Mouse (Mus musculus) urinary bladder, postnatal 14 days (tissue): ENCODE data around the gene Ufsp2.

Experiments used
- DNase-seq: peaks from one replicate; pipeline ENCODE4 v3.0.0; 2021; ENCODE audit warnings: low spot score

Ufsp2 gene

GRCm38 (mm10) chr8:45975126-45975836 lies at the start of gene Ufsp2, which contains the start of gene 1700029J07Rik:
TSS of gene Ufsp2 (plus strand) at chr8:45975528.
TSS of gene 1700029J07Rik (minus strand) at chr8:45975252.
- DNase-seq, result peak; percentile 97

DNA sequence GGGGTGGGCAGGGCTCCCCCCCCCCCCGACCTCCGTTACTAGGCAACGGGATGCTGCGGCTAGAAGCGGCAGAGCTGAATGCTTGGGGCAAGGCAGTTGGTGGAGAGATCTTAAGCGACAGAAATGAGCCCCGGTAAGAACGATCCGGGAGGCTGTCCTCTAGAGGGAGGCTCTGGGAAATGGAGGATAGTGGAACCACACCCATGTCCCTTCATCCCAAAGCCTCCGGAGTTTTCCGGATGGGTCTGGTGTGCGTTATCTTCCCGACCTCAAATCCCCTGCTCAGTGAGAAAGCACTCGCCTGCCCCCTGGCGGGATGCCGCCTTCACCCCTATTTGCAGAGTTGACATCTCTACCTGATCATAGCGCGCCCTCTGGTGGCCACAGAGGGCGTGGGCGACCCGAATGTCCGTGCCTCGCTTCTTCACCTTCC lies 40.7 kb upstream of the Ufsp2 start, which contains the start of gene Ccdc110:
TSS of gene Ccdc110 (plus strand) at position 38 of the 433 bp plus-strand sequence.
- DNase-seq, result peak; percentile 97

- DNase-seq, result no peak
Observed at GRCm38 (mm10) chr8:45936986-45937385, 38.3 kb upstream of the Ufsp2 start.

DNA sequence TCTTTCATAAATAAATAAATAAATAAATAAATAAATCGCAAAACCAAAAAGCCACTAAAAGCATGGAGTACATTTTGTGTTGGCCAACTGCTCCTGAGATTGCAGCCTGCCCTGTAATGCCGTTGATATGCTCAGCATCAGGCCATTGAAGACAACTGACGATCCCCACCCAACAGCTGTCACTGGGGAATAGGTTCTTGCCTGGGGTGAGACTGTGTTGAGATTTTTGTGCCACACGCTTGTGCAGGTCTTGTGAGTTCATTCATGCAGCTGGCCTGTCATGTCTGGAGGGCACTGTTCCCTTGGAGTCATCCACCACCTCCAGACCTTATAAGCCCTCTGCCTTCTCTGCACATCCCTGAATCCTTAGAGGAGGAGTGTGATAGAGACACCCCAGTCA lies 29.0 kb upstream of the Ufsp2 start:
- no peak for DNase-seq

DNA sequence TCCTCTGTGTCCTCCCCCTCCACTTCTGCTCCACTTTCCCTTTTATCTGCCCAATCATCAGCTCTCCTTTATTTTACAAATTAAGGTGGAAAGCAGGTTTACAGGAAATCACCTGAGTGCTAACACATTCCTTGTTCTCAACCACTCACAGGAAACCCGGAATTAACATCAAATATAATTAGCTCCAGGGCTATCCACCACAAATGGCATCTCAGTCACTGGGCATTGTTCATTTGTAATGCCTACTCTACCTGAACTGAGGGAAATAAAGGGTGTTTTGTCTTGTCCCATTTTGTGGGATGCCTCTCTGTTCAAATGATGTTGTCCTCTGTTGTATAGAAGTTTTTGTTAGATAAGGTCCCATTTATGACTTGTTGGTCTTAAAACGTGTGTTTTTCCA lies 24.7 kb upstream of the Ufsp2 start:
- DNase-seq, result no peak

DNA sequence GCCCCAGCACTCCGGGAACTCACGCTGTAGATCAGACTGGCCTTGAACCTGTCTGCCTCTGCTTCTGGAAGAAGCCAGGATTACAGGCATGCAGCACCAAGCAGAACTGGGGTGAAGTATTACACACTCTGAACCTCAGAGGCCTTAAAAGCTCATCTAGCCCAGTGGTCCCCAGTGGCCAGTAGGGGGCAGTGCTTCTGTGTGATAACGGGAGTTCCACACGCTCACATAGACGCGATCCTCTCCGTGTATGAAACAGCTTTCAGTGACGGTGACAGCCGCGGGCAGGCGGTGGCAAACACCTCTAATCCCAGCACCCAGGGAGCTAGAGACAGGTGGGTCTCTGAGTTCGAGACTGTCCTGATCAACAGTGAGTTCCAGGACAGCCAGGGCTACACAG lies 4.4 kb upstream of the Ufsp2 start:
- no peak for DNase-seq

DNA sequence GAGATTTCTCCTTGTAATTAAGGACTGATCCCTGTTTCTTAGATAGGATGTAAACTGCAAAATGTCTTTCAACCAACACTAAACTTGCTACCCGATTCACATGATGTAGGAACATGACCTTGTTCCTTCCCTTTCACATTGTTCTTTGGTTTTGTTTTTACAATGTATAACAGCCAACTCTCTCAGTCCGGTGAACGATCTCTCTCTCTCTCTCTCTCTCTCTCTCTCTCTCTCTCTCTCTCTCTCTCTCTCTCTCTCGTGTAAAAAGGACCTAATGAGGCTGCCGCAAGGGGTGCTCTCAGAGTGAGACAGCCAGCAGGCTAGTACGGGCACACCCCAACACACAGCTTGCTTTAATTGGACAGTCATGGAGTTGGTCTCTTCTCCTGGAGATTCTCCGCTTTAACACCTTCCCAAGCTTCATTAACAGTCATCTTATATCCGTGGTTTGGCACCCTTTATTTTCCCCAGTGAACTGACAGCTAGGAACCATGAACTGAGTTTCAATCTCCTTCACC lies 1.3 kb upstream of the Ufsp2 start:
- DNase-seq, result no peak

DNA sequence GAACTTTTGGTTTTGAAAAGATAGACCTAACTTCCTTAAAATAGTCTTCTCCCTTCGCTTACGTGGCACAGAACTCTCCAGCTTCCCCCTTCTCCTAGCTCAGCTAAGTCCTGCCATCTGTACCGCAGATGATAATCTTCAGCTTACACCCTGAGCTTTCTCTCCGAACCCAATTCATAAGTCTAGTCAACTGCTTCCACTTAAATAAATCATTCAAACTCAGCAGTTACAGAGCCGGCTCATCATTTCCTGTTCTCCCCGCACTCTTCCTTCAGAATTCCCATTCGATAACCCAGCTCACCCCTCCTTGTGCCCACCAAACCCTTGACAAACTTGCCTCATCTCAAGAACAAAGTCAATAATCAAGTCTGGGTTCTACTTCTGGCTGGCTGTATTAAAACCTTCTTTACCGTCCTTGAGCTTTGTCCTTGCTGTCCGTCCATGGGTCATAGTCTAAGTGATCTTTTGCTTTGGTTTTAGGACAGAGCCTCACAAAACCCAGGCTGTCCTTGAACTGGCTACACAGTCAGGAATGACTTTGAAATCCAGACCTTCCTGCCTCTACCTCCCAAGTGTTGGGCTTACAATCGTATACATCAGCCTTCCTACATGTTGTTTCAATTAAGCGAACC lies 625 bp downstream of the Ufsp2 start:
- no peak for DNase-seq

DNA sequence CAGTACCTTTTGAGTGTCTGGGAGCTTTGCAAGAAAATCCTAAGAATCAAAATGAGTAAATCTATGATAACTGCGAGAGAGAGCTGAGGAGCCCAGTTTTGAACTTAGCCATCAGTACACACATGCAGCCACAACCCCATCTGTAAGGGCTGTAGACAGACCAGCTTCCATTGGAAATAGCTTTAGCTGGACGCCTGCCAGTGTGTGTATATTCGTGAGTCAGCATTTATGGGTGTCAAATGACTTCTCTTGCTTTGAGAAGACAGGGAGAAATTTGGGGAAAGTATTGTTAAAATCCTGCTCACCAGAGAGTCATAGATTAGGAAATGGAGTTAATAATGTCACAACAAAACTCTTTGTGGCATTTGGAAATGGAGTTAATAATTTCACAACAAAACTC lies 11.3 kb downstream of the Ufsp2 start:
- no peak for DNase-seq

- DNase-seq, result no peak
Observed at GRCm38 (mm10) chr8:45988189-45988588, 12.9 kb downstream of the Ufsp2 start.

GRCm38 (mm10) chr8:45990631-45991310 lies 15.4 kb downstream of the Ufsp2 start:
- DNase-seq, result no peak

- no peak for DNase-seq
Observed at GRCm38 (mm10) chr8:45994111-45994510, 18.8 kb downstream of the Ufsp2 start.

- no peak for DNase-seq
Observed at GRCm38 (mm10) chr8:45995576-45995975, 20.2 kb downstream of the Ufsp2 start.

DNA sequence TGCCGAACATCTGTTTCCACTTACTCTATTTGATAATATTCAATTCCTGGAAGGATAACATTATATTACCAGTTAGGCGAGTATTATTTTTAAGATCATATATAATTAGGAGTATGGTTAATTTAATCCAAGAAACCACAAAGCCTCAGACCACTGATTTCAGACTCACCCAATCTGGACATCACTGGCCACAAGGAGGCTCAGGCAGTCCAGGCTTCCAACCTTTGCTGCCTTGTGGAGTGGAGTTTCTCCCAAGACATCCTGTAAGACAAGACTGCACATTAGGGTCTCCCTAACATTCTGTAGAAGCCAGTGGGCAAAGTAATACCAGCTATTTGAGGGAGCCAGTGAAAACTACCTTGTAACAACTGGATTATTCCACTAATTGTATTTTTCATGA lies 22.9 kb downstream of the Ufsp2 start:
- DNase-seq, result no peak

- DNase-seq, result peak; percentile 51
Observed at GRCm38 (mm10) chr8:45999138-45999783, 23.9 kb downstream of the Ufsp2 start, which contains the start of gene Lrp2bp. TSS of gene Lrp2bp (plus strand) at chr8:45999303.

DNA sequence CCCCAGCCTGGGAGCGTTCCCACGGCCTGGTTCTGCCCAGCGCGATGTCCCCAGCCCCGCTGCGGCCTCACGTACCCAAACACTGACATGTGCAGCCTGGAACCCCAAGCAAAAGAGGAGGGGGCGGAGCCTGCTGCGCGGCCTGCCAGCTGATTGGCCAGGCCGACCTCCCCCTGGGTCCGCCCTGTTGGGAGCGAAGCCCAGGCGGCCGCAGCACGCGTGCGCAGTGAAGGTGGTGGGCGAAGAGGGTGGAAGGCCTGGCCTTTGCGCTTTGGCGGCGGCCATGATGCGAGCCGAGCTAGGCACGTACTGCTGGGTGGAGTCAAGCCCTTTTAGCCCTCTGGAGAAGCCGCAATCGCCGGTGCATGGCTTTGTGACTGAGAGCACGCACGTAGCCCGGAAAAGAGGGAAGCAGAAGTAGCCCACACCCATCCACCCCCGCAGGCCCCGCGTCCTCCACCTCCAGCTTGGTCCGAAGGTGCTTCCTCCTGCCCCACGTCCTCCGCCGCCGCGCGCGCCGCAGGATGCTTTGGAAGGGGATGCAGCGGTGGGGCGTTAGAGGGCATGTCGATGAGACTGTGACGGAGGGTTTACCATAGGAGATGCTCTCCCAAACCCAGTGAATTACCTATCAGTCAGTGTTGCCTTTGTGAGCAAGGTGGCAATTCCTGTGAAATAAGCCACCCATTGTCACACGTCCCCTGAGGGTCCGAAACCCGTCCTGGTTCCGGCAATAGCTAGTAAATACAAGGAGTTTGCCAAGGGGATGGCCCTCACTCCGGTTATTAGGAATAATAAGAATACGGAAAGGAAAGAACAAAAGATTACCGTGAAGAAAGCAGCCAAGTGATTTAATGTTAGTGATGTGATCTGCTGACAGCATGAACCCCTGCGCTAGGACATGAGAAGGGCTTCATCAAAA lies 24.7 kb downstream of the Ufsp2 start:
- DNase-seq, result peak; percentile 99

GRCm38 (mm10) chr8:46005596-46005995 lies 30.3 kb downstream of the Ufsp2 start, which contains the start of gene Ankrd37:
TSS of gene Ankrd37 (minus strand) at chr8:46005707.
- no peak for DNase-seq

DNA sequence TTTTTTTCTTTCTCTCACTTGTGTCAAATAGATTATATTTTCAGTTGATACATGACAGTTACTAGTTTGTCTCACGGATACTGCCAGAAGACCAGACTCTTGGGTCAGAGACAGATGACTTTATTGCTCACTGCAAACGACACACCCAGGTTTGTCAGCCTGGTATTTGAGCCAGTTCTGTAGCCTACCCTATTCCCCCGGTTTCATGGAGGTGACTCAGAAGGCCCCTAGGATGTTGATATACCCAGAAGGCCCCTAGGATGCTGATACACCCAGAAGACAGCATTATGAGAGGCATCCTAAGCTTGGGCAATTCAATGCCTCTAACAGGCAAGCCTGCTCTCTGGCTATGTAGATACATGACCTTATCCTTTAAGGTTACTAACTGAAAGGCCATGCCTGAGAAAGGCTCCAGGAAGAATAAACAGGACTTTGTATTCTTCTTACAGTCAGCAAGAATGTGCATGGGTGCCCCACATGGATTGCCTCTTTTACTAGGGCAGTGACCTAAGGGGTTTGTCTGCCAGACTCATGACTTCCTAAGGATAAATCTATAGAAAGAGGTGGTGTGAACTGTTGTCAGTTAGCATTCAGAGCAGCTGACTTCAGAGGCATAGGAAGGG lies 31.8 kb downstream of the Ufsp2 start:
- no peak for DNase-seq

DNA sequence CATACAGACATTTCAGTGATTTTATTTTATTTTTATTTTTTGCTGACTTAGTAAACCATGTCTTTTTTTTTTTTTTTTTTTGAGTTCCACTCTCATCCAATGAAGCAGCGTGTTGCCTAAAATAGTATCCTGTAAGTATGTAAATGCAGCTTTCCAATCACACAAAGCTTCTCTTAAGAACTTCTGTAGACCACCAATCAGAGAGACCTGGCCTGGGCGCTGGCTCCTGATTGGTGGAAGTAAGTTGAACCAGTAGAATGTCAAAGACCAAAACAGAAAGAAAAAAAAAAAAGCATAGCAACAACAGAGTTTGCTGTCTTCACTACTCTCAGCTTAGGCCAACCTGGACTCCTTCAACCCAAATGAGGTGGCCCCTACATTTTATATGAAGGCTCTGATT lies 35.0 kb downstream of the Ufsp2 start:
- no peak for DNase-seq
